Mouse (Mus musculus) gonadal fat pad, adult 2 months (tissue): ENCODE data around the gene Rap2a. TPM values are rescaled to one million over a fixed set of nuclear protein-coding genes. Genes with fewer than 3 reads are reported as not detected.

Experiments
- DNase-seq: peaks from one replicate; pipeline ENCODE4 v3.0.0-alpha.2; 2012; ENCODE audit warnings: low read depth
- polyA plus RNA-seq: library from polyadenylated mRNA; depleted of rRNA; stranded (reverse); fragments of >200 nt; gene quantifications from 2 replicates; pipeline ENCODE4 v1.2.3, GENCODE M21; 2012

The Rap2a gene
- polyA plus RNA-seq, 1 experiment = 11.8 TPM

- DNase-seq = no peak
These were observed 21.4 kb downstream of the Rap2a start for GRCm38 (mm10) chr14:120499601-120500000.

DNA sequence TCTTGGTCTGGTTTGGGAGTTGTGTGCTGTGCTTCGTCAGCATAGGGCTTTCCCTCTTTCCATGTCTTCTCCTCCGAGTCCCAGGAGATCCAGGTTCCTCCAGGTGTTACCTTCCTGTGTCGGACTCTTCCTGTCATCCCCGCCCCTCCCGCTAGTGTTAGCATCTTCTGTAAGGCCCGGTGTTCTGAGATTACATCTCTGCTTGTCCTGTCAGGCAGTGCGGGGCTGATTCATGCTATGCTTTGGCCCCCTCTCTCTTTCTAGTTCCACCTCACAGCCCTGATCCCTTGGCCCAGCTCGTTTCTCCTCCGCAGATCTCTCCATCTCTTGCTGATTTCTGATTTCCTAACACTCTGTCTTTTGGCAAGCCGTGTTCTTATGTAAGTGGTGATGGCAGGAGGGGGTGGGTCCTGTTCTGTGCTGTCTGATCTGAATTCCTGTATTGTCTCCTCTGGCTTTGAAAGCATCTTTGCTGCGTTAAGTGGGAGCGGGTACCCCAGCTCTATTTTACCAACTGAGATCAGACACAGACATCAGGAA is 21.8 kb downstream of the Rap2a start:
- DNase-seq = no peak

DNA sequence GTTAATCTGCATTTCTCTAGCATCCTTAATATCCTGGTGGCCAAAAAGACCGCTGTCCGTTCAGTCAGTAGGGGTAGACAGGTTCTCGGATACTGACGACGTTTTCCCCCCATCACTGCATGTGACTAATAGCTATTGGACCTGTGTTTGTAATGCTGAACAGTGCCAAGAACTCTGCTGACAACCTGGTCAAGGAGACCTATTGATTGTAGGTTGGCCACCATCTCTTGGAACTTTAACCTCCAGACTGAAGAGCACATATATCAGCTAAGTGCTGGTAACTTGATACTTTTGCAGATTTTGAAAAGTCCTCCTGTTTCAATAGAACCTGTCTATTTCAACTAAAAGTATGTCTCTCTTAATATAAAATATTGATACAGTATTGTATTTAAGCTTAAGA is 22.5 kb downstream of the Rap2a start:
- no peak for DNase-seq

- DNase-seq = no peak
These were observed 25.4 kb downstream of the Rap2a start for GRCm38 (mm10) chr14:120503641-120504040.

DNA sequence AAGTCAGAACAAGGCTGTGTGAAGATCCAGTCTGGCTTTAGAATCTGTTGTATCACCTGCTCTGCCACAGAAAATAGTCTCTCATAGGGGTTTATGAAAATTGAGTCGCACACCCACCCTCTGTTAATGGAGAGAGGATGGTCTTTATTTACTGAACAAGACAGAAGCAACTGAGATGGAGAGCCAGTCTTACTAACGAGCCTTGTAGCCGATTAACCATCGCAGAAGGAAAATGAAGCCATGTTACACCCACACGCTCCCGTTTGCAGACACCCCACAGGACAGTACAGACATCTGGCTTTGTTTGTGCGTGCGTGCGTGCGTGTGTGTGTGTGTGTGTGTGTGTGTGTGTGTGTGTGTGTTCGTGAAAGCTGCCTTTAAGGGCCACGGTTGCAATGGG is 26.2 kb downstream of the Rap2a start:
- no peak for DNase-seq

DNA sequence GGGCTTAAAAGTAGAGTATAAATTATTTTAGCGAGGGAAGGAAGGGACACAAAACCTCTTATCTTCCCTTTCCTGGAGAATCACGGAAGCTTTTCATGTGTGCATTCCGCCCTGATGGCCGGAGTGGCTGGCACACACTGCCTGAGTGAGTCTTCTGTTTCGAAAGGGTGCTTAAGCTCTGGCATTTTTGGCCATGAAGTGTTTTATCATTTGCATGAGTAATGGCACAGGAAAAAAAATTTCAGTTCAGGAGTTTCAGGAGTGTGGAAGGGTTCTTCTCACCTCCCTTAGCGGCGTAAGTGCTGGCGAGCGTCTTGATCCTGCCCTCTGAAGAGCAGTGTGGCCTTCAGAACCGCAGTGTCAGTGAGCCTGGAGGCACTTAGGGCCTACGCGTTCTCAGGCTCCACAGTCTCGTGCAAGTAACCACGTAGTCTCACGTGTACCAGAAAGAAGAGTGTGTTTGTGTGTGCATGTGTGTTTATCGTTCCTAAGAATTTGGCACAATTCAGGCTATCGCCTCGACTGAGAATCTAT is 26.8 kb downstream of the Rap2a start:
- no peak for DNase-seq

DNA sequence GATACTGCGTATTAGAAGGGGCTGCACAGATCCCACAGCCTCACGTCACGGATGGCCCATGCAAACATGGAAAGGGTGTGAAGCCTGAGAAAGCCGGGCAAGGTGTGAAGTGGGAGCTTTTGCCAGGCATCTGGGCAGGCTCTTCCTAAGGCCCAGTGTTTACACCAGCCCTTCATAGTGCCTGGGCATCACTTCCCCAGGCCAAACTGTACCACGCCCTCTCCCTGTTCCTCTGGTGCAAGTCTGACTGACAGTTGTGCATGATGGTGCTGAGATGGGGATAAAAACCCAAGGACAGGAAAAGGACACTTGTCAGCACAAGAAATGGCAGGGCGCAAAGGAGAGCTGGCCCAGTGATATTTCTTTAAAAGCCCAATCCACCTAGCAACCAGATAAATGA is 27.7 kb downstream of the Rap2a start:
- DNase-seq = no peak

- DNase-seq = no peak
These were observed 29.3 kb downstream of the Rap2a start for GRCm38 (mm10) chr14:120507516-120507915.

DNA sequence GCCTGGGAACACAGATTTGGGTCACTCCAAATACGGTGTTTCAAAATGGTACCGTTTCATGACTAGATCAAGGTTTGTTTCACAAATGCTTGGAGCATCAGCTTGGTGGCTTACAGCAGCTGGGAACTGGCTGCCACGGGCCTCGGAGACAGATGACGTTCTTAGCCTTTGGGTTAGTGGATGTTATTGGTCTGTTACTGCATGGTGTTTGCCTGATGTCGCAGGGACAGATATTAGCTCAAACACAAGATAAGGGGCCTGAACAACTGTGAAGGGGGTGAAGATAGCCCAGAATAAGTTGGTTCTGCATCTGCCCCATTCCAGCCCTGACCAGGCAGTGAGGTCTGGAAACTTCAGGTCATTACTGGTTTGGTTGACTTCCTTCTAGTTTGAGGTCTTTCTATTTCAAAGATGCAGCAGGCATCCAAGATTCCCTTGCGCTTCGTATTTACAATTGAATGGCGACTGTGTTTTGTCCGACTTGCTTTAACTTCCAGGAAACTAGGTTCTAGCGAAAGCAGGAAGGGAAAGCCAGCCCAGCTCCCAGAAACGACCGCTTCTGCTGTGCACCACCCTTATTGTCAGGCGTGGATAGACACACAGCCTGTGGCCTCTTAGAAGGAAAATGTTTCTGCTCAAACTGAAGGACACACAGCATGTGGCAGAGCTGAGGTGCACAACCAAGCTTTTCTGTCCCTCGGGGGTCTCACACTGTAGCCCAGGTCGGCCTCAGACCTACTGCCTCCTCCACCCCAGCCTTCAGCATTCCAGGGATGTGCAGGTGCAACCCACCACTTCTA is 30.5 kb downstream of the Rap2a start:
- DNase-seq = no peak

- no peak for DNase-seq
These were observed 31.1 kb downstream of the Rap2a start for GRCm38 (mm10) chr14:120509366-120509640.

DNA sequence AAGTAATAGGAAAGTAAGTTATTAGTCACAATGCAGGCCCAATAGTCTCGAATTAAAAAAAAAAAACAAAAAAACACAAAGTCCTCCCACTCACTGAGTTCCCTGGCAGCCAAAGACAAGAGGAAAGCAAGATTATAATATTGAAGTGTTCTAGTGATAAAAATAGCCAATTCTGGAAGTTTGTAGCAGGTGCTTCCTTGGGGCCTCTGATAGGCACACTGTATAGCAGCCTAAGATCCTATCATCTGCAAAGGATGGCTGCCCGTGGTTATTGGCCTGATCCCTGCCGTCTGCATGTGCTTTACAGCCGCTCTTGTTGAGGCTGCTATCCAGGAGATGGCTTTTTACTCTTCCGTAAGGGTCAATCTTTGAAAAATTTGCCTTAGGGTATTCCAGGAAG is 33.6 kb downstream of the Rap2a start:
- no peak for DNase-seq

- DNase-seq = peak; percentile 76
These were observed 36.6 kb downstream of the Rap2a start for GRCm38 (mm10) chr14:120514821-120515271.

GRCm38 (mm10) chr14:120515376-120515775 is 37.1 kb downstream of the Rap2a start:
- no peak for DNase-seq

- no peak for DNase-seq
These were observed 40.5 kb downstream of the Rap2a start for GRCm38 (mm10) chr14:120518706-120519105.

DNA sequence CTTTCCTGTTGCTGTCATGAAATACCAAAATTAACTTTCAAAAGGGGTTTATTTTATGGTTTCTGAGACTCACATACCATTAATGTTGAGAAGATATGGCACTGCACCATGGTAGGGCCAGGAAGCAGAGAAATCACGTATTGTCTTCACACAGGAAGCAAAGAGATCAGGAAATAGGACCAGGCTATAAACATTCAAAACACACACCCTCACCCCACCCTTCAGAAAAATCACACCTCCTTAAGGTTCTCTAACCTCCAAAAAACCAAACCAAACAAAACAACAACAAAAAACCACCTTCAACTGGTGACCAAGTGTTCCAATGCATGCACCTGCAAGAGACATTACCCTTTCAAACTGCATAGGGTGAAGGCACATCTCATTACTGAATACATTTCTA is 41.7 kb downstream of the Rap2a start:
- DNase-seq = no peak

DNA sequence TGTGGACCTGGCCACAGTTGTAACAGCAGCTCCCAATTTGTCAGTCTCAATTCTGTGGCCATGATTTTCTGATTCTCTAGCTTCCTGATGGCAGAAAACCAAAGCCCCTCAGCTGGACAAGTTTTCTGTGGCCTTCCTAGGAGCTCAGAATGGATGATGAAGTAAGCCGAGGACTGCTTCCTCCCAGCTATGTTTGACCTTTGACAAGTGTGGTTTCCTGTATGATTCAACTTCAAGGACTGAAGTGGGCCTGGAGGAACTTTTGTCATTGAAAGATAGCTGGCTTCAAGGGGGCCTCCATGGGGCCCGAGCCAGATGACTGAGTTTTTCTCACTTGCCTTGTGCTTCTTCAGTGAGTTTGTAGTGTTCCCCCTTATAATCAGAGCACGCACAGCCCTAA is 42.6 kb downstream of the Rap2a start:
- no peak for DNase-seq

DNA sequence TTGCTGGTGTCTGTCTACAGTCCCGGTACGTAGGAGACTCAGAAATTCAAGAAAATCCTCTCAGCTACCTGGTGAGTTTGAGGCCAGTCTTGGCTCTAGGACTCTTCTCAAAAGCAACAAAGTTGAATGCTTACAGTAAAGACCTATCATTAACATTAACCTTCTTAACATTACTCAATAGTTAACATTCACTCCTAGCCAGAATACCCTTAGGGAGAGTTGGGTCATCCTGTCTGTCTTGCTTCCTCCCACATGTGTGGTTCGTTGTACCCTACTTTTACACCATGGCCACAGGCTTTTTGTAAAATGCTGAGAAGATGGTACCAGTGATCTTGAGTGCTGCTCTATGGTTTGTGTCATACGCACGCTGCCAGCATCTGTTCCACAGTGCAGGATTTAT is 45.1 kb downstream of the Rap2a start:
- peak; percentile 91 for DNase-seq

- DNase-seq = no peak
These were observed 47.4 kb downstream of the Rap2a start for GRCm38 (mm10) chr14:120525644-120526043.

DNA sequence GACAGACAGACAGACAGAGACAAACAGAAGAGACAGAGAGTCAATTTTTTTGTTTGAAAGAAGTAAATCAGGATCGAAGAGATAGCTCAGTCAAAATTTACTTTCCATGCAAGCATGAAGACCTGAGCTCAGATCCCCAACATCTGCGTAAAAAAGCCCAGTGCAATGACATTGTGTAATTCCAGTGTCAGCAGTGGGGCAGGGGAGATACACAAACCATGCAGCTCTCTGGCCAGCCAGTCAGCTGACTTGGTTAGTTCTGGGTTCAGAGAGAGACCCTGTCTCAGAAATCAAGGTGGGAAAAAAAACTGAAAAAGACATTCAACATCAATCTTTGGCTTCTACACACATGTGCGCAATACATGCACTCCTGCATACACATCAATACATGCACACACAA is 55.1 kb downstream of the Rap2a start:
- no peak for DNase-seq

DNA sequence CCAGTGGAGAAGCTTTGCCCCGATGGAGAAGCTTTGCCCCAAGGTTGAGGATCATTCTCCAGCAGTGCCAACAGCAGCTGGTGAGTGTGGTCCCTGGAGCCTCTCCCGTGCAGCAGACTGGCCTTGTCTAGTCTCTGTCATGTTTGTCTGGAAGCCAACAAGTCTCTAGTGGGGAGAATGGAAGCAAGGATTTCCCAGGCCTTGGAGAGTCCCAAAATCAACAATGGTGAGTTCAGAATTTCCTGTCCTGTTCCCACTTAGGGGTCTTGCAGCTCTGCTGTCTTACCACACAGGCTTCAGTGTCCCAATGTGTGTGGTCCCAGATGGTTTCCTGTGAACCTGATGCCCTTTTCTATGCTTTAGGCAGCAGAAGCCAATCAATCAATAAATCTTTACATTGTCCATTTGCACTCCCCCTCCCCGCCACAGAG is 56.6 kb downstream of the Rap2a start:
- no peak for DNase-seq

DNA sequence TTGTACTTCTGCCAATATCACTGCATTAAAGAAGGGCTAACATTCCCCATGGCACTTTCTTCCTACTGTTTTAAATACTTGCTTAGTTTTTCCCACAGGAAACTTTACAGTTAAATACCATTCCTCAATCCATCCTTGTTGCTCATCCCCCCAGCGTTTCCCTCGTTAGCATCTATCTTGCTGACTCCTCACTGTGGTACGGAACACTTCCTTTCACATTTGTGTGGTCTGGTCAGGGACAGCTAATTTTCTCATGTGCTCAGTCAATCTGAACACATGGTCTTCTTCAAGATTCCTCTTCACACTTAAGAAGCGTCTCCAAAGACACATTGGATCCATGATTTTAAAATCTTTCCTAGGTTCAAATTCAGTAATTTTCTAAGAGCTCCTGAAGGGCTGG is 57.2 kb downstream of the Rap2a start:
- no peak for DNase-seq

DNA sequence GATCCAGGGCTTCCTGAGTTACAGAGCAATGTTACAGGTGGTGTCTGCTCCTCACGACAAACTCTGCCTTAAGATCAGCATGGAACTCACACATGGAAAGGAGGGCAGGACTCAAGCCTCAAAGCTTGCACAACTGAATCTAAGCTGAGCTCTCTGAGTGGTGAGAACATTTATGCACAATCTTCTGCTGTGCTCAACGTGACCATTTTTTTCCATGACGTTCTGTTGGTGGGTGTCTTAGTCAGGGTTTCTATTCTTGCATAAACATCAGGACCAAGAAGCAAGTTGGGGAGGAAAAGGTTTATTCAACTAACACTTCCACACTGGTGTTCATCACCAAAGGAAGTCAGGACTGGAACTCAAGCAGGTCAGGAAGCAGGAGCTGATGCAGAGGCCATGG is 57.7 kb downstream of the Rap2a start:
- no peak for DNase-seq

- DNase-seq = no peak
These were observed 60.9 kb downstream of the Rap2a start for GRCm38 (mm10) chr14:120539128-120539527.

DNA sequence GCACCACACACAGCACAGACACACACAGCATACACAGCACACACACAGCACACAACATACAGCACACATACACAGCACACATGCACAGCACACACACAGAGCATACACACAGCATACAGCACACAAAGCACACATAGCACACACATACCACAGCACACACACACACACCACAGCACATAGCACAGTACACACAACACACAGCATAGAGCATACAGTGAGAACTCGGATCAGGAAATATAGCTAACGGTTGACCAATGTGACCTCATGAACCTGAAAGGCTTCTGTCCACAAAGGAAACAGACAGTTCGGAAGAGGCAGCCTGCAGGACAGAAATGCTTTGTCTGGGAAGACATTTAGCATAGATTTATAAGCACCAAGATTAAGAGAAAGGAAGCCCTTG is 61.4 kb downstream of the Rap2a start:
- DNase-seq = no peak
